Mouse (Mus musculus) erythroid progenitor cell, adult 5-6 weeks (primary cell): ENCODE measurements around the gene Dctn2. TPM values are rescaled to one million over a fixed set of nuclear protein-coding genes. Genes with fewer than 3 reads are reported as not detected.

Experiments
- ATAC-seq: replicated peaks from 2 replicates; pipeline ENCODE4 v1.8.0; 2016; ENCODE audit warnings: moderate number of reproducible peaks, mild to moderate bottlenecking, moderate TSS enrichment, inconsistent platforms; ENCODE audit not compliant: poor library complexity, low FRiP score, severe bottlenecking
- total RNA-seq, 2 experiments: library from RNA; stranded (forward) in 1 of 2; stranded (reverse) in 1 of 2; fragments of 150-400 nt in 1 of 2; fragments of 186-747, 209-891 nt in 1 of 2; gene quantifications; 2 replicates each; pipeline versions ENCODE4 v1.2.3 to v1.2.4; 2015 to 2017; ENCODE audit warnings: low replicate concordance in 2 of 2

The Dctn2 gene
- total RNA-seq, 2 experiments from 2014 or later: 64.0 to 72.9 TPM

DNA sequence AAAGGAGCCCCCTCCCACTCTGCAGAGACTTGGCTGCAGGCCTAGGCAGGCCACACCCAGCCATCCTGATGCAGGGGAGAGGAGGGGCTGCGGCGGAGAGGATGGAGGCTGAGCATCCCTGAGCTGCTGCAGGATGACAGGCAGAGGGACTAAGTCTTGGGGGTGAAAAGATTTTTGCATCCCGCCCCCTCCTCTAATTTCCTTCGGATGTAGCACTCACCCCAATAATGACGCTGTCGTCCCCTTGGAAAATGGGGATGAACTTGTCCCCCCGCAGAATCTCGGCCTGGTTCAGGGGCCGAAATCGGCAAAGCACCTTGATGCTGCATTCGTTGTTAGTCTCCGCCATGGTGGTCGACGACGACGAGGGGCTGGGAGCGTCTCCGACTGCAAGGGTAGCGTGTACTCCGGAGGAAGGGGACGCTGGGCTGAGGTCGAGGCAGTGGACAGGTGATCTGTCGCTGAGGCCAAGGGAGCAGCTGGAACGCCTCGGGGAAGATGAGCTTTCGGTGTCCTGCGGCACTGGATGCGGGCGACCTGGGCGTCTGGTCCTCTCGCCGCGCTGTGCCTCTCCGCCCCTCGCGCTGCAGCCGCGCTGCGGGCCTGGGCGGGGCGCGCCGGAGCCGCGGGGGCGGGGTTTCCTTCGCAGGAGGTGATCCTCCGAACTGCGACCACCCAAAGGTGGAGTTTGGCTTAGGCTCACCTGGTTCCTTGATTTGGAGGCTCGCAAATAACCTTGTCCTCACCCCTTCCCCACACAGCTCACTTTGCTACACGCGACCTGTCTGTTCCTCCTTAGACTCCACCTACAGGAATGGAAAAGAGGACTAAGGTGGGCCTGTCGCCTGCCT is 3.4 kb upstream of the Dctn2 start, which contains the start of gene Kif5a:
Kif5a (minus strand) TSS at position 801 of the 851 bp plus-strand sequence.
- no peak for ATAC-seq

- ATAC-seq: no peak
Measured at GRCm38 (mm10) chr10:127263631-127264030, 2.5 kb upstream of the Dctn2 start.

DNA sequence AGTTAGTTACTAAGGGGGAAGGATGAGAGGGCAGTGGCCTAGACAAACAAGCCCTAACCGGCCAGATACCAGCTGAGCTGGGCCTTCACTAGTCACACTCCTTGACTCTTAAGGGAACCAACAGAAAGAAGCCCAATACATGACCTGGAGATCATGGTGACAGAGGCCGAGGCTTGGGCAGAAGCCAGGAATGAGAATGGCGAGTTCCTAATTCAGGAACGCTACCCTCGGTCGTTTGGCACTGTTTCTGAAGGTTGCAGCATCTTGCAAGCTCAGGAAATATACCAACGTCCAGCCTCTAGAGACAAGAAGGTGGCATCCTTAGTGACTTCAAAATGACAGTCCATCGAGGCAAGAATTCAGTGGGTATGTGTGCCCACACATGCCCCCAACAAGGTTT is 1.8 kb upstream of the Dctn2 start:
- ATAC-seq: no peak

DNA sequence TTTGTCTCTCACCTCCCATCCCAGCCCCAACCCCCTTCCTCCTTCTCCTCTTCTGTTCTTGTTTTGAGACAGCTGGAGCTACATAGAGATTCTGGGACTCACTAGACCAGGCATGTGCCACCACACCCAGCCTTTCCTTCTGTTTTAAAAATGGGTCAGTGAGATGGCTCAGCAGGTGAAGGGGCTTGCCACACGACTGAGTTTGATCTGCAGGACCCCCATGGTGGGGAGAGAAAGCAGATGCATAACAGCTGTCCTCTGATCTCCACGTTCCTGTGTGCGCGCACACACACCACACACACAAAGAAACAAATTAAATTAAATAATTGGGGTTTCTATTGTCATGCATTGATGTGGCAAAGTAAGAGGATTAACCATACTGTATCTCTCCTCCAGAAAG is 1.2 kb upstream of the Dctn2 start:
- no peak for ATAC-seq

DNA sequence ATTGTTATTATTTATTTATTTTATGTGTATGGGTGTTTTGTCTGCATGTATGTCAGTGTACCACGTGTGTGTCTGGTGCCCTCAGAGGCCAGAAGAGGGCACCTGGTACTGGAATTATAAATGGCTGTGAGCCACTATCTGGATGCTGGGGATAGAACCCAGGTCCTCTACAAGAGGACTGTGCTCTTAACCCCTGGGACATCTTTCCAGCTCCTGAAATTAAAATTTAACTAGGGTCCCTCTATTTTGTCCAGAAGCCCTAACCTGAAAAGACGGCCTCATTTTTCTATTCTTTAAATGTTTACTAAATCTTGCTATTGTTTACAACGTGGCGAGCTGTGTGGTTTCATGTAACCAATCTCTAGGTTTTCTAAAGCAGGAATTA is 449 bp upstream of the Dctn2 start:
- peak; percentile 65 for ATAC-seq

GRCm38 (mm10) chr10:127267318-127267717 is 1.1 kb downstream of the Dctn2 start:
- no peak for ATAC-seq

DNA sequence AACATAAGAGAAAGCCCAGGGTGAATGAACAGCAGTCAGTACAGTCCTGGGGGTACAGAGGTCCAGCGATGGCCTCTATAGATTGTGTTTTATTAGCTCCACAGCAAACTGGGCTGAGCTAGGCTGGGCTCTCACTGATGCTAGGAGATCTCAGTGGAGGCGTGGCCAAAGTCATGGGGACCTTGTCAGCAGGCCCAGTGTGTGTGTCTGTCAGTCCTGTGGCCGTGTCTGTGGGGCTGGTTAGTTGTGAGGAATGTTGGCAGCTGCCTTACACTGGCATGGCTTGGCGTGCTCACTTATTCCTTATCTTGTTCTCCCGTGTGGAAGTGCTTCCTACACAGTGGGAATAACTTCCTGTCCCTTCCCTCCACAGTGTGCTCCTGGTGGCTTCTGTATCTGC is 2.2 kb downstream of the Dctn2 start:
- ATAC-seq: no peak

DNA sequence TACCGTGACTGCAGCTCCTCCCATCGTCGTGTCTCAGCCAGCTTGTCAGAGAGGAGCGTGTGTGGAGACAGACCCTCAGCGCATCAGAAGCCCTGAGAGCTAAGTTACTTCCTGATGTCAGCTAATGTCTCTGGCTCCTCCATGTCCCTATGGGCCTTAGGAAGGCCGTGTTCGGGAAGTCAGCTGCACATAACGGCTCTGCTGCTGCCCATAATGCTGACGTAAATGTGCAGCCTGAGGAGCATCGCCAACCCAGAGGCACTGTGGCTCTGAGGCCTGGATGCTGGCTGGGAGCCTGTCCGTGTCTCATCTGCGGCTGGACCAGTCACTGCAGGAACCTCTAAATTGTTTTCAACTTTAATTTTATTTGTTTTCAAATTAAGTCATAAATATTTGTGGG is 2.9 kb downstream of the Dctn2 start:
- ATAC-seq: no peak

DNA sequence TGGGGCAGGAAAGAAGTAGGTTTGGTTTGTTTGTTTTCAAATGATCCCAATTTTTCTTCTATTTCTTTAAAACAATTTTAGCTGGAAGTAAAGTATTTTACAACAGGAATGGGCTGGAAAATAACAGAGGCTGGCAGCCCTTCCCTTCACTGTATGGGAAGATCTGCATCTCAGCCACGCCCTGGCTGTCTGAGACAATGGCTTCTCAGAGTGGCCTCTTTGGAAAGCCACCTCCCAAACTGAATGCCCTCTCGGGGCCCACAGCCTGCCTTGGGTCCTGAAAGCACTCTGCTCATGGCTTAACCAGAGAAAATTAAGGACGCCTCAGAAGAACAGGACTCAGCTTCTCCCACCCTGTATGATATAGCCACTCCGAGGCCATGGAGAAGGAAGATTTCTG is 3.7 kb downstream of the Dctn2 start:
- ATAC-seq: no peak

DNA sequence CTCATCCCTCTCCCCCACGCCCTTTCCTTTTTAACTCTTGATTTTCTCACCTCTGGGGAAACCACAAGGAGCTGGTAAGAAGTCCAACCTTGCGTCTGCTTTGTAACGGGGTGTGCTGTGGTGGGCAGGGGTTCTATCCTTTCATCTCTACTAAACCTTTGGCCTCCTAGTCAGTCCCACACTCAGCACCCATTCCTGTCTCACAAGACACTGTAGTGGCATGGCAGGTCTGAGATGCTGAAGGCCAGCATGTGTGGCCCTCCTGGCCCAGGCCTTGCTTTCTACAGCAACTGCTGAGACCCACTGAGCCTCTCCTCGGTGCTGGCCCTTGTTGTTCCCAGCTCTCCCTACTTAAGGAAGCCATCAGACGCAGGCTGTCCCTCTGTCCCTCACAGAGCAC is 6.2 kb downstream of the Dctn2 start:
- ATAC-seq: no peak

- ATAC-seq: no peak
Measured at GRCm38 (mm10) chr10:127274261-127275022, 8.3 kb downstream of the Dctn2 start.

DNA sequence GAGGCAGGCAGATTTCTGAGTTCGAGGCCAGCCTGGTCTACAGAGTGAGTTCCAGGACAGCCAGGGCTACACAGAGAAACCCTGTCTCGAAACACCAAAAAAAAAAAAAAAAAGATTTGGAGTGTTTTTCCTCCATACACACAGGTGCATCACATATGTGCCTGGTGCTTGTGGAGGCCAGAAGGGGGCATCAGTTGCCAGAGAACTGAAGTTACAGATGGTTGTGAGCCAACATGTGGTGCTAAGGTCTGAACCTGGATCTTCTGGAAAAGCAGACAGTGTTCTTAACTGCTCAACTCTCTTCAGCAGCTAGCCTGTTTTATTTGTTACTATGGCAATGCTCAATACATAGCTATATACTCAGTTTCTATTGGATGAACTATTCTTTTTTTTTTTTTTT is 13.6 kb downstream of the Dctn2 start:
- ATAC-seq: no peak

DNA sequence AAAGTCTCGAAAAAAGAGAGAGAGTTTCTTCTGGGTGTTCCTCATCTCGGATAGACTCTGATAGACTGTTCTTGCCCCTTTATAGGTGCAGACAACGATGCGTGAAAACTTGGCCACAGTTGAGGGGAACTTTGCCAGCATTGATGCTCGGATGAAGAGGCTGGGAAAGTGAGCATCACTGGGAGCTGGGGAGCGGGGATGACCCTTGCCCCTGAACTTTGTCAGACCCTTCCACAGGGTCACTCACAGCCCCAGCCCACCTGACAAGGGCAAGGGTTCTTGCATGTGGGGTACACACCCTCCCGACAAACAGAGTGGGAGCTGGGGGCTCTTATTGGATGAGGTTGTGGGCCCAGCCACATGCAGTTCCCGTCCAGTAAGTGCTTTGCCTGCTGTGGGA is 15.1 kb downstream of the Dctn2 start:
- no peak for ATAC-seq

GRCm38 (mm10) chr10:127282620-127283215 is 16.6 kb downstream of the Dctn2 start:
- no peak for ATAC-seq

- no peak for ATAC-seq
Measured at GRCm38 (mm10) chr10:127284105-127284622, 18.0 kb downstream of the Dctn2 start.

GRCm38 (mm10) chr10:127284724-127285500 is 18.7 kb downstream of the Dctn2 start:
- ATAC-seq: no peak

GRCm38 (mm10) chr10:127285644-127286043 is 19.5 kb downstream of the Dctn2 start:
- ATAC-seq: no peak

- ATAC-seq: no peak
Measured at GRCm38 (mm10) chr10:127286194-127286593, 20.0 kb downstream of the Dctn2 start.

- ATAC-seq: no peak
Measured at GRCm38 (mm10) chr10:127286730-127287129, 20.6 kb downstream of the Dctn2 start.
